Mouse (Mus musculus) megakaryocyte, embryonic 14.5 days (primary cell): Measurements from ENCODE around the gene Gm42878.

Source experiments
- FLI1 ChIP-seq: IDR thresholded peaks from 2 replicates; pipeline ENCODE4 v1.6.1; 2012; ENCODE audit warnings: low read length, inconsistent platforms, mixed read lengths
- GATA1 ChIP-seq: IDR thresholded peaks from 3 replicates; pipeline ENCODE4 v1.6.1; 2012; ENCODE audit warnings: mixed read lengths, low read length, inconsistent platforms, borderline replicate concordance

- TF ChIP-seq GATA1 (no peak), FLI1 (no peak)
Observed at GRCm38 (mm10) chr5:121526526-121526925, 18.8 kb downstream of the Gm42878 start.
